Mouse (Mus musculus) urinary bladder, postnatal 14 days (tissue): ENCODE measurements around the gene Orai1.

ENCODE experiments used
- DNase-seq: peaks from one replicate; pipeline ENCODE4 v3.0.0; 2021; ENCODE audit warnings: low spot score

The Orai1 gene

DNA sequence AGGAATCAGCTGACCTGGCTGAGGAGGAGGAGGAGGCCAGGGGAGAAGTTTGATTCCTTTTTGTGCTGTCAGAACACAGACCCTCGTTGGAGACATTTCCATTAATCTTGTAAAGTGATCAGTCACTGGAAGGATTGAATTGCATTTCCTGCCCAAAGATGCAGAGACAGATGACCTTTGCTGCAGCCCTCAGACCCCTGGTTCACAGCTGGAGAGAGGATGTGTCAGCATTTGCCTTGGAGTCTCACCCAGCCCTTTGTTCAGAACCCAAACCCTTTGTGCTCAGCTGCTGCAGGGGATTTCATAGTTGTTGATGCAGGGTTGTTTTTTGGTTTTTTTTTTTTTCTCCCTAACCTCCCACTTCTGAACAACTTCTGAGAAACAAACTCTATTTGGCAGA is 20.0 kb upstream of the Orai1 start:
- no peak for DNase-seq

GRCm38 (mm10) chr5:122997205-122998204 is 17.4 kb upstream of the Orai1 start:
- no peak for DNase-seq

DNA sequence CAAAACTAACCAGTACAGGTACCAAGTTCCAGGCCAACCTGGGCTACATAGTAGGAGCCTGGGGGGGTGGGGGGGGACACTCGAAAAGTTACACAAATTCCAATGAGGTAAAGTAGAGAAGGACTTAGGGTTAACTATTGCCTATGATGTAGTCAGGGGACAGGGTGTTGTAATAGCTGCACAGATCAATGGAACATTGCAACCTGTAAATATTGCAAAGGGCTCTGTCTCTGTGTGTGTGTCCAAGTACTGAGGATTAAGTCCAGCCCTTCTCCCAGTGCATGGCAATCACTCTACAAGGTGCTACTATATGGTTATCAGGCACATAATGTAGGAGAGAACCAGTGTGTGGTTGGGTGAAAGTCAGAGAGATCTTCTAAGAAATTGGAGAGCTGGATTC is 14.0 kb upstream of the Orai1 start:
- no peak for DNase-seq

DNA sequence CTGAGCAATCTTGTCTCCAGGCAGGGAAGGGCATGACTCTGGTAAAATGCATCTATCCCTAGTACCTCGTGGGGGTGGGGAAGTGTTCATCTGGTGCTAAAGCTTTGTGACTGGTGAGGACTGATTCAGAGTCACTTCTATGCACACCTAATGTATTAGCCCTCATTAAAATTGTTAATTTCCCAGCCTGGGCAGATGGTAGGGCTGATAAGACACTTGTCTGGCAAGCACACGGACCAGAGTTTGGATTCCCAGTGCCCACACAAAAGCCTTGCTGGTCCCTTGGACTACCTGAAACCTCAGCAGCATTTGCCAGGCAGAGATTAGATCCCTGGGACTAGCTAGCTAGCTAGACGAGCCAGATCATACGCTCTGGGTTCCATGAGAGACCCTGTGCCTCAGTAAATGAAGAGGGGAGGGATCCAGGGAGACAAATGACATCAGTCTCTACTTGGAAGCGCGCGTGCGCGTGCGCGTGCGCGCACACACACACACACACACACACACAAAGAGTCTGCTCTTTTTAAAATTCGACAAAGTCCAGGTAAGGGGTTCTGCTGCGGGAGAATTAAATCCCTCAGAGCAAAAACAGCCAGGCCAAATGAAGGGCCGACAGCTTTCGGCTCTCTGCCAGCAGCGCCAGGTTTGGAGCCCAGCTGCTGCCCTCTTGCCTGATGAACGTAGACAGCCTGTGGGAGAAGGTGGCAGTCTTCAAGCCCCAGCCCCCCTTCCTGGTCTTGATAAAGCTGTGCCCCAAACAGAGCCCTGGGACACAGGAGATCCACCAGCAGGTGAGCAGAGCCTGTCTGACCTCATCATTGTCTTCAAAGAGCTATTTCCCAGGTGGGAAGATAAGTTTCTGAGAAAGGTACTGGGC is 8.9 kb upstream of the Orai1 start:
- no peak for DNase-seq

DNA sequence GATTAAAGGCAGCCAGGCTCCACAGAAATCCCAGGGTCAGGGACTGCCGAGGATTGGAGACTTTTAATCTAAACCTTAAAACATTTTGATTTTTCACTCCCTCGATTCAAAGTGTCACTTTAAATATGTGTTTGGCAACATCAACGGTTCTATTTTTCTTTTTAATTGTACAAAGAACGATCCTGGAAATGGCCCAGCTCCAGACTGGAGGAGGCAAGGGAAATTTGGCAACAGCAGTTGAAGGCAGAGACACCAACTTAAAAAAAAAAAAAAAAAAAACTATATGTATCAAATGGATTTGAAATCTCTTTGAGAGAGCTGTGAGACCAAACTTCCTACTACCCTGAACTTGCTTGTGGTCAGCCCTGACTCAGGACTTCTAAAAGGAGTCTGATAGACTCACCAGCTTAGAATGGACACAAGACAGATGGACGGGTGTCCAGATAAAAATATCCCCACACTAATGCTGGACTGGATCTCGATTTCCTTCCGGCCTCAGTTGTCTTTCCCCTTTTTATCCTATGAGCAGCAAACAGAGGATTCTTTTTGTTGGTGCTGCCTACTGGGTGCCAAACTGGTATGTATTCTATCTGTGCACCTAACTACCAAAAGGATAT is 5.9 kb upstream of the Orai1 start:
- DNase-seq: no peak

- DNase-seq: no peak
Measured at GRCm38 (mm10) chr5:123009873-123010272, 5.0 kb upstream of the Orai1 start.

GRCm38 (mm10) chr5:123010806-123011205 is 4.1 kb upstream of the Orai1 start:
- DNase-seq: no peak

DNA sequence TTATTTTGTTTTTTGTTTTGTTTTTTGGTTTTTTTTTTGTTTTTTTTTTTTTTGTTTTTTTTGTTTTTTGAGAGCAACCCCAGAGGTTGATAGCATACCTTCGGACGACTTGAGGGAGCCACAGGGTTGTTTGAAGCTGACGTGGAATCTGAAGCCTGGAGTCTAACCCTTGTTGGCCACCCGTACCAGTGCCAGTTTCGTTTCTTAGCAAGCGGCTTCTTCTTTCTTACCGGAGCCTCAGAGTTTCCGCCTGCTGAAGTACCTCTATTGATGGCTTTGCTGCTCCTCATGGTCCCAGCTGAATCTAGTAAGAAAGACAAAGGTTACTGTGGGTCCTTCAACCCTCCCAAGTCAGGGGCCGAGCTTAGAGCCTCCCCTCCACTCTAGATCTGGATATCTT is 3.2 kb upstream of the Orai1 start:
- DNase-seq: no peak

GRCm38 (mm10) chr5:123013599-123014315 is 1.1 kb upstream of the Orai1 start:
- DNase-seq: peak; percentile 75

- DNase-seq: peak; percentile 20
Measured at GRCm38 (mm10) chr5:123015915-123016314, 1.0 kb downstream of the Orai1 start.

DNA sequence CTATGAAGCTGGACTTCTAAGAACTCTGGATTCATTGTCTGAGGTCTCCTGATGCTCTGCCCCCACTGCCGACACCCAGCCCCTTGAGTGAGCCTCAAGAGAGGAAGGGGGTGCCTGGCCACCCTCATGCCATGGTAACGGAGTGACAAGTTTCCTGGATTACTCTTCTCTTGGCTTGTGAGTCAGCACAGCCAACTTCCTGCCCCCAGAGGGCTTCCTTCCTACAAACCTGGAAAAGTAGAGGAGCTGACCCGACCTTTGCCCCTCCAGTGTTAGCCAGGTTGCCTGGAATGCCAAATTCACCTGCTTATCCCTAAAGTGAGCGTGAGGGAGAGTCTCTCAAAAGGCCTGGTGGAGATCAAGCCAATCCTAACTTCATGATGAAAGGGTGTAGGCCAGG is 2.6 kb downstream of the Orai1 start:
- no peak for DNase-seq

- peak; percentile 20 for DNase-seq
Measured at GRCm38 (mm10) chr5:123019336-123020016, 4.6 kb downstream of the Orai1 start.

- DNase-seq: no peak
Measured at GRCm38 (mm10) chr5:123020426-123020825, 5.6 kb downstream of the Orai1 start.

DNA sequence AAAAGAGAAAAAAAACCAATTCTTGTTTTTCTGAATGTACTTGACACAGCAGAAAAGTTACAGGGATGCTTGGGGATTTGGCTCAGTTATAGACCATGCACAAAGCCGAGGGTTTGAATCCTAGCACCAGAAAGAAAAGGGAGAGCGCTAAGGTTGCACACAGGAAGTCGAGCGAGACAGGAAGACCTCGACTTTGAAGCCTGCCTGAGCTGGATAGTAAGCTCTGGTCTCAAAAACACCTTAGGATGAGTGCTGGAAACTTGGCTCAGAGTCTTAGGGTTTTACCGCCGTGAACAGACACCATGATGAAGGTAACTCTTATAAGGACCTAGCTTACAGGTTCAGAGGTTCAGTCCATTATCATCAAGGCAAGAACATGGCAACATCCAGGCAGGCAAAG is 6.6 kb downstream of the Orai1 start:
- DNase-seq: no peak

DNA sequence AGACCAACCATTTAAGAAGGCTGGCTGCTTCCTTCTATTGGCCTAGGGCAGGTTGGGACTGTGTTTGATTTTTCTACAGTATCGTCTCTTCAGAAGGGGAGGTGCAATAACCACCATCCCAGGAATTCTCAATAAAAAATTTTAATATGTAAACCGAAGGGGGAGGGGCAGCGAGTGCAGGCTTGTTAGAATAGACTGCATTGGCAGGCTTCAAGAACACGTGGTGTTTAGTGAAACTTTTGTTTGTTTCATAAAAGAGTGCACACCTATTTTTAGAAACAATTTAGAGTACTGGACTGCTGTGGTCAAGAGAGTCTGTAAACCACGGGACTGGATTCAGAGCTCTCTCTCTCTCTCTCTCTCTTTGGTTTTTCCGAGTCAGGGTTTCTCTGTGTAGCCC is 8.2 kb downstream of the Orai1 start:
- DNase-seq: peak; percentile 36

GRCm38 (mm10) chr5:123024312-123024711 is 9.4 kb downstream of the Orai1 start:
- DNase-seq: no peak

GRCm38 (mm10) chr5:123024965-123025573 is 10.2 kb downstream of the Orai1 start:
- DNase-seq: no peak

DNA sequence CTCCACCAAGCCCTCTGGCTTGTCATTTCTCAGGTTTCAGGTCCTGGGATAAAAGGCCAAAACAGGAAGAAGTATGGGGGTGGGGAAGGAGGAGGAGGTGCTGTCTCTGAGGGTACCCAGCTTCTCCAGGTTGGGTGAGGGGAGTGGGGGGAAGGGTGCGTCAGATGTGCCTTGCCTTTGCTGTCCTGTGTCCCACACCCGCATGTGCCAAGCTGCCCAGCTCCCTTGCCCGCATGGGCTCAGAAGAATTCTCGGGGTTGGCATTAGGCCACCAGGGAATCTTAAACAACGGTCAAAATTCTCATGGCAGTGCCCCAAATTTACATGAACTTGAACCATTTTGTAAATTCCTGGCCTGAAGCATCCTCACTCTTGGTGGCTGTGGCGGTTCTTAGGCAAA is 11.5 kb downstream of the Orai1 start:
- no peak for DNase-seq

DNA sequence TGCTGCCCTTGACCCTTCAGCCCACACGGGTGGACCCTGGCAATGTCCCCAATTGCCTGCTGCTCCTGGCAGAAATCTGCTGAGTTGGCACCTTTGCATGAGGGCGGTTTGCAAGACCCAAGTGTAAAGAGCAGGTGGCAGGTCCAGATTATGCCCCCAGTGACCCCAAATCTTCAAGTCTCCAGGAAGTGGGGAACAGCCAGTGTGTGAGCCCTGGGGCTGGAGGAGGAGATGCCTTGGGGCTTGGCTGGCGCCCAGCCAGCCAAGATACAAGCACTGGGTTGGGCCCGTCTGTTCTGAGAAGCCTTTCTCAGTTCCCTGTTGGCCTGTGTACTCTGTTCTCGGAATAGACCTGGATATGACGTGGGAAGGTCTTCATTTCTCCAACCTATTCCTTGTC is 12.6 kb downstream of the Orai1 start:
- no peak for DNase-seq

DNA sequence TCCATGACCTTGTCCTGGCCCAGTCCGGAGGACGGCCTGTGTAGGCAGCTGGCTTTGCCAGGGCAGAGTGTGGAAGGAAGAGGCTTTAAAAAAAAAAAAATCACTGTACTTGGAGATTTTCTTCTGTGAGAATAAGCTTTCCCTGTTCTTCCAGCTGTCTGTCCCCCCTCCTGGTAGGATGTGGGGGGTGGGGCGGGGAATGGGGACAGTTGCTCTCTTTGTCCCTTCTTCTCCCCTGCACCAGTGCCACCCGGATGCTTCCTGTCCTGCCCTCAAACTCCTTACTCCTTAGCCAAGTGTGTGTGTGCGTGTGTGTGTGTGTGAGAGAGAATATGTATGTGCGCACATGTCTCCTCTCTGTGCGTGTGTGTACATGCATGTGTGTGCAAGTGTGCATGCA is 14.9 kb downstream of the Orai1 start:
- no peak for DNase-seq

- DNase-seq: no peak
Measured at GRCm38 (mm10) chr5:123031312-123031711, 16.4 kb downstream of the Orai1 start.
